Mouse (Mus musculus): ENCODE measurements around the gene Nrp1.

Nrp1 gene

DNA sequence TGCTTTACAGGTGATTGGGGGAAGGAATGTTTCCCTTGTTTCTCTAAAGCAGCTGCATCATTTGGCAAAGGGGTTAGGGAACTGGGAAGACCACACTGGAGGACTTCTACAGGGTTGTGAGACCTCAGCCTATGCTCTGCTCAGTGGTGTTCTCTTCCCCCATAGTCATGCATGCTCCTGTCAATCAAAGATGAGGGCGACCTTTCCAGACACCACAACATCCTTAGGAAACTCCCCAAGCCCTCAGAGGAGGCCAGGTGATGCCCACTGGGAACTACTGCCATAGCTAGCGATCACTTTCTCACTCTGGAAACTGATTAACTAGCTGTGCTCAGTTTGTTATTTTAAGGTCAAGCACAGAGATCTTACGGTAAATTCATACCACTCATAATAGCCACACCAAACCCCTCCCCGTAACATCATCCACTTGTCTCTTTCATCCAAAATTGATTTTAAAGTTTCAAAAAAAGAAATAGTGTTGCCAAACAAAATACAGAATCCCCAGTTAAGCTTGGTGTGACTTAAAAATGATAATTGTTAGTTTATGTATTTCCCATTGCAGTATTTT lies 105.7 kb downstream of the Nrp1 start:
- no peak for DNase-seq (ENCODE audit: low read depth, low spot score)

DNA sequence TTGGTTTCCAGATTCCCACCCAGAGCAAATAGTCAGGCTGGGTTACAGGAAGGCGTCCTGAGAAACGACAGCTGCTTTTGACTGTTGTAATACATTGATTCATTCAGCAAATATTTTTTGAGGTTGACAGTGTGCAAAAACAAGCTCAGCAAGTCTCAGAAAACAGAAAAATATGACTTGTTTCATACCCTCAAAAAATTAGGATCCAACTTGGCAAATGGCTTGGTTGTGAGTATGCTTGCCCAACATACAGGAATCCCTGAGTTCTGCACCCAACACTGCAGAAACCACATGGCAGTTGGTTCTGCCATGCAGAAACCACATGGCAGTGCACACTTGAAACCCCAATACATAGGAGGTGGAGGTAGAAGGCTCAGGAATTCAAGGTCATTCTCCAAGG lies 107.1 kb downstream of the Nrp1 start:
- no peak for DNase-seq (ENCODE audit: low read depth, low spot score)

DNA sequence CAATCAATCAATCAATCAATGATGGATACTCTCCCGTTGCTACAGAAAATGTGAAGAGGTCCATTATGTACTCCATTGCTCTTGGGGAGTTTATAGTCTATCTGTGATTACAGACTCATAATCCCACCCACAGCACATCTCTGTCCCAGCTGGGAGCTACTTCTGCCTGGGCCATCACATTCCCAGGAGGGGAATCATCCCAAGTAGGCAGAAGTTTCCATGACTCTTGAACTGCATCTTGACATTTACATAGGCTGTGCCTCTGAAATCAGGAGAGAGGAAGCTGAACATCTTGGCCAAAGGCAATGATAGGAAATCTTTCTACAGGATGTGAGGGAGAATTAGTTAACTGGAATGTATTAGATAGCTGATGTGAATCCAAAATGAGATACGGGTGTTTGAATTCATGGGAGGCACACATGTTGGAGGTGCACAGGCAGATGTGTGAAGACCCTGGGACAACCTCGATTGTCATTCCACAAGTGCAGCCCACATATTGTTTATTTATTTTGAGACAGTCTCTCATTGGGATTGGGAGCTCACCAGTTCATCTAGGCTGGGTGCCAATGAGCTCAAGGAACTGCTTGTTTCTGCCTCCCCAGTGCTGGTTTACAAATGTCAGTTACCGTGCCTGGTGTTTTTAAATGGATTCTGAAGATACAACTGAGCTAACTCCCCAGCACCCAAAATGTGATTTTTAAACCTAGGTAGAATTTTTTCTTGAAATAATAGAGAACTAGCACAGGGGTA lies 108.5 kb downstream of the Nrp1 start:
- no peak for DNase-seq (ENCODE audit: low read depth, low spot score)

DNA sequence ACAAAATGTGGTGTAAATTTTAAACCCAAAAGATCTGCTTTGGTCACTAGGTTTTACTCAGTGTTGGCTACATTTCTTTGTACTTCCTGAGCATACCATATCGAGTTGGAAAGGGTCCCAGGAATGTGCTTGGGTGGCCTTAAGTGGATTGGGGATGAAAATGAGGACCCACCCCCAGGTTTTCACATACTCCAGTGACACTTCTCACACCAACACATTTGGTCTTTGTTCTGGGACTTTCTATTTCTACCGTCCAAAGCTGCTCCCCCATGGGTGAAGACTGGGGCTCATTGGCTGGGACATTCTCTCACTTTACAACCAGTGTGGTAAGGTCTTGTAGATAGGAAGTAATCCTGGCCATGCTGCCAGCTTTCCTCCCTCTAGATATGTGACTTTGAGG lies 111.7 kb downstream of the Nrp1 start:
- DNase-seq (ENCODE audit: low read depth, low spot score): no peak

DNA sequence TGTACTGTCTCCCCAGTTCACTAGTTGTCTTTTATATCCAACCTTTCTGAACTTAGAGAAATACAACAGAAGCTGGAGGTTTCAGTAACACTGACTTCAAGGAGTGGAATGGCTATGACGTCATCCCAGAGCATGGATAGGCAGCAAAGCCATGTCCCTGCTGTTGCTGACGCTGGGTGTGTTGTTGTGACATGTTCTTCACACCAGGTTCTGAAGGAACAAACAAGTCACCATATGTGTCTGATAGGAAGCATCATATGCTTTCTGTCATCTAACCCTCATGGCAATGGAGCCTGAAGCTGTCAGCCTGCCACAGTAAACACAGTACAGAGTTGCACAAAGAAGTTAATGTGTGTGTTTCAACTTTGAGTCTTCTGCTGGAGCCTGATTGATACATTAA lies 112.8 kb downstream of the Nrp1 start:
- DNase-seq (ENCODE audit: low read depth, low spot score): no peak

DNA sequence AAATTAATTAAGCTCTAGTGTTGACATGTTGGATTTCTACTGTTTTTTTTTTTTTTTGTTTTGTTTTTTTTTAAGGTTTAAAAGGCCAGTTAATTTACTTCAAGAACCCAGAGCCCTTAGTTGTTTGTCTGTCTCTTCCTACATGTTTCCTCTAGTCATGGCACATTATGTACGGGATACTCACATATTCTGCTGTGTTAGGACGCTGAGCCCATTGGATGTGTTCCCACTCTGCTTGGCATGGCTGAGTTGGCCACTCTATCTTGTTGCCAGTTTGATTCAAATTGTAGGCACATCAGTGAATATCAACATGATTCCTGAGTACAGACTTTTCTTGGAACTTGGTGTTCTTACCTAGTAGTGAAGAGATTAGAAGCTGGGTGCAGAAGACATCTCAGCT lies 114.5 kb downstream of the Nrp1 start:
- no peak for DNase-seq (ENCODE audit: low read depth, low spot score)

DNA sequence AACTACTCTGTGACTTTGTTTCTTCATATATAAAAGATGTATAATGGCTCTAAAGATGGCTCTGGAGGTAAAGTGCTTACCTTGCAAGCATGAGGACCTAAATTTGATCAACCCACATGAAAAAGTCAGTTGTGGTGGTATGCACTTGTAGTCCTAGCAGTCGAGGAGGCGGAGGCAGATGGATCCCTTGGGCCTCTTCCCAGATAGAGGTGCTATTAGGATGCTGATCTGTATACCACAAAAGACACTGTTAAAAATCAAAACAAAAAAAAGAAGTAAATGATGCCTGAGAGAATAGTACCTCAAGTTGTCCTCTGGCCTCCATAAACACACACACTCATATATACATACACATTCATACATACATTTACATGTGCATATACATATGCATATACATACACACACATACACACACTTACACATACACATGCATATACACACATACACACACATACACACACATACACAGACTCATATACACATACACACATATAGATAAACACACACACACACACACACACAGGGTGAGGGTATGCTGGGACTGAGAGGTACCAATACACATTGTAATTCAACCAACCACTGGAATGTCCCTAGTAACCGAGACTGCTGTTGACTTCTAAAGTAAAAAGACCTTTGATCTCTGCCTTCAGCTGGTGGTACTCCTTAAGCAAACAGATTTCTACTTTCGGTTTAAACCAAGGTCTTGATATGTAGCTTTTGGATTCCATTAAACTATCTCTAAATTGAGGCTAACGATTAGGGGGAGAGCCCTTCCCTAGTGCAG lies 115.2 kb downstream of the Nrp1 start:
- no peak for DNase-seq (ENCODE audit: low read depth, low spot score)

DNA sequence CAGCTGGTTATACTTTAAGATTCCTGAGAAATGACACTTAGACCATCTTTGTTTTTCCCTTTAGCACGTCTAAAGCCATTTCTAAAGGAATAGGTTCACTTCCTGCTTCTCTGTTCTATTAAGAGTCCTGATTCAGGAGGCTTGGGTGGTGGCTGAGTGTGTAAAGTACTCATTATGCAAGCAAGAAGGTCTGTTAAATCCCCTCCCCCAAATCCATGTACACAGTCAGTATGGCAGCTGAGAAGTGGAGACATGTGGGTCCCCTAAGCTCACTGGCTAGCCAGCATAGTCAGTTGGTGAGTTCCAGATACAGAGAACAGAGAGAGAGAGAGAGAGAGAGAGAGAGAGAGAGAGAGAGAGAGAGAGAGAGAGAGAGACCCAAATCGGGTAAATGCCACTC lies 116.2 kb downstream of the Nrp1 start:
- no peak for DNase-seq (ENCODE audit: low read depth, low spot score)

DNA sequence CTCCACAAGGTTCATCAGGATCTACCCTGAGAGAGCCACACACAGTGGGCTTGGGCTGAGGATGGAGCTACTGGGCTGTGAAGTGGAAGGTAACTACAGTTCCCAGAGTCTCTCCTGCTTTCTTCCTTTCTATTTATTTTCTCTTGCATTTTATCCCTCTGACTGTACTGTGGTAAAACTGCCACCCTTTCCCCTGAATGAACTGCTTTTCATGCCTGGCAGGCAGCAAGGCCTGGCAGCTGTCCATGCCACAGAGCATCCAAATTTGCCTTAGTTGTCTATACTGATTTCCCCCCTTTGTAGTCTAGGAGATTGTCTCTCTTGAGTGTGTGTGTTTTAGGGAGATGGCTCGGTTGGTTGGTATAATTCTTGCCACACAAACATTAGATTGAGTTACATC lies 117.8 kb downstream of the Nrp1 start:
- DNase-seq (ENCODE audit: low read depth, low spot score): no peak

DNA sequence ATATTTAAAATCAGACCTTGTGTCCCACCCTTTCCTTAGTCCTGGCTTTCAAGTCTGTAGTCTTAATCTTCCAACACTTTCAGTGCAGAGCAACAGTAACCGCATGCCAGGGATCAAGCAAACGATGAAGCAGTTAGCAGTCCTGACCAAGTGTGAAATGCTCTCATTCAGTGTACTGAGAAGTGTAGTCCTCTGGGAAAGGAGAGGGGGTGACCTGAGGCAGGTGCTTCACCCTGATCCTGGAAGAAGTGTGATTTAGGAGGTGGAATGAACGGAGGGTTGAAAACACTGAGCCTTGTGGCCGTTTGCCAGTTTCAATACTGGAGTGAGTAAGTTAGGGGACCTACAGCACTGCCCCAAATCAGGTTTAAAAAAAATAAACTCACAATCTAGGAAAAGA lies 119.6 kb downstream of the Nrp1 start:
- no peak for DNase-seq (ENCODE audit: low read depth, low spot score)

DNA sequence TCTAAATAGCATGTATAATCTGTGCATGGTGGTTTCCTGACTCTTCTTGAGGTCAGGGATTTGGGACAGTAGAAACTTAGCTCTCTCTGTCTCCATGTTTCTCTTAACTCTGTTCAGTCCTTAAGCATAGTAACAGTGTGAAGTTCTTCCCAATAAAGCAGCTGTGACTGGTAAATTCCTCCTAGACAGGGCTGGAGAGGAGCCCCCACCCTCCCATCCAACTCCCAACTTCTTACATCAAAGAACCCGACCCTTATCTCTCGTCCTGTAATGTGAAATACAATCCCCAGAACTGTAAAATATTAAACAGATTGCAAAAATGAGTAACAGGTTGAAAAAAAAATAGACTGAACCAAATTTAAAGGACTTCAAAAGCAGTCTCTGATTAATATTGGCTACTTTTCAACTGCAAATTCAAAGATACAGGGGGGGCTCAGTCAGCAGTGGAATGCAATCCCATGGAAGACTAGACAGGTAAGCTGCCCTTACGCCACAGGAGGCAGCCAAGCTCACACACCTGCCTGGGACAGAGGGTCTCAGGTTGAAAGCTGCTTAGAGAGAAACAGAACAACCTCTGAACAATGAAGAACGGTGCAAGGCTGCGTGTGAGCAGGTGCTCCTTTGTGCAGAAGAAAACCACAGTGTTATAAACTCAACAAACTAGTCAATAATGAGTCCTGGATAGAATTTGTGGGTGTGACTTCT lies 121.1 kb downstream of the Nrp1 start:
- no peak for DNase-seq (ENCODE audit: low read depth, low spot score)

DNA sequence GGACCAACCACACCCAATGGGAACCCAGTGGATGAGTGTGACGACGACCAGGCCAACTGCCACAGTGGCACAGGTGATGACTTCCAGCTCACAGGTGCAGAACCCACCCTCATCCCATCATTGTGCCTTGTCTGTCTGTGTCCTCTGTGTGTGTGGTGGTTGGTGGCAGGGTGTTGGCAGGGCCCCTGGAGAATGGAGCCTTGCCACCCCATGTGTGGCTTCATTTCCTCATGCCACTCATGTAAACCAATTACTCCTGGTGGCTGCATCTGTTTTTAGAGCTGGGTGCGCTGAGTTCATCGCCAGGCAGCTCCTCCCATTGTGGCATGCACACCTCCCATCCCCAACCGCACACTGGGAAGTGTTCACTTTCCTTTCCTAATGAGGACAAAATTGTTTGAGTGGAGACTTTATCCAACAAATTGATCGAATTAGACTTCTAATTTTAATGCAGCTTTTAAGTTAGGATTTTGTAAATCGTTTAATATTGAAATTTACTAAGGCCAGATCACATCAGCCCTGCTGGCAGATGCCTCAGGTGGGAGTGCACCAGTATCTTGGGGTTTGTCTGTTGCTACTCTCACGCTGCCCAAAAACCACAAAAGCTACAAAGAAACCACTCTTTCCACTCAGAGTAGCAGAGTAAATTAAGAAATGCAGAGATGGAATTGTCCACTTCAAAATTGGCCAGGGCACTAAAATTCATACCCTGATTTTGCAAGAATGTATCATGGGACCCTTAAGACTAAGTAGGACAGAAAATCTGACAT lies 122.7 kb downstream of the Nrp1 start:
- no peak for DNase-seq (ENCODE audit: low read depth, low spot score)

DNA sequence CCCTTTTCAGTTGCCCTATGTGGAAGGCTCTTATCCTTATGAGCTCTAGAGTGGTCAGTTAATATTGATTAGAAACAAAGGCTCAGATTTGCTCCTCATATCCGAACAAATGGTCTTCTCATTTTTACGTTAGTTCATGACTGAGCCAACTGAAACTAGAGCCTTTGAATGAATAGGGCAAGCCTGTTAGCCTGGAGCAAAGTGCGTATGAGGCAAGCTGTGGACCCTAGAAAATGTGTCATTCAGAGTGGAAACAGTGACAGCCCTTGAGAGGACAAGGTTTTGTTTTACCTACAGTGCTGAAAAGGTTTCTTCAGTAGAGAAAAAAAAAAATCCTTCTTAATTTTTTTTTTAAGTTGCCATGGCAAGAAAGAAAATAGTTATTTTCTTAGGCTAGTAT lies 124.9 kb downstream of the Nrp1 start:
- no peak for DNase-seq (ENCODE audit: low read depth, low spot score)

DNA sequence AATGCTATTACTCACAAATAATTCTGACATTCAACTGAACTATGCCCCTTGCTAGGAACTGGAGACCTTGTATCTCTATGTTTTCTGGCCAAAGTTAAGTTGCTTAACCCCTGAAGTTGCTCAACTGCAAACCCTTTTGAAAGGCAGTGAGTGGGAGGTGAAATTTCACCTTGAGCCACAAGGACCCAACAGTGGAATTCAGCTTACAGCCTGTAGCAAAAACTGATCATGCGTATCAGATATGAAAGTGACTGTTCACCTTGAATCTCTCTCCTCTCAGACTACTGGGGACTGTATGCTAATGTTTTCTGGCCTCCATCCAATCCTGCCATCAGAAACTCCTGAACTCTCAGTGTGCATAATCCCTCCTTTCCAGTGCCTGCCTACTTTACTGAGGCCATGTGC lies 126.3 kb downstream of the Nrp1 start:
- no peak for DNase-seq (ENCODE audit: low read depth, low spot score)

DNA sequence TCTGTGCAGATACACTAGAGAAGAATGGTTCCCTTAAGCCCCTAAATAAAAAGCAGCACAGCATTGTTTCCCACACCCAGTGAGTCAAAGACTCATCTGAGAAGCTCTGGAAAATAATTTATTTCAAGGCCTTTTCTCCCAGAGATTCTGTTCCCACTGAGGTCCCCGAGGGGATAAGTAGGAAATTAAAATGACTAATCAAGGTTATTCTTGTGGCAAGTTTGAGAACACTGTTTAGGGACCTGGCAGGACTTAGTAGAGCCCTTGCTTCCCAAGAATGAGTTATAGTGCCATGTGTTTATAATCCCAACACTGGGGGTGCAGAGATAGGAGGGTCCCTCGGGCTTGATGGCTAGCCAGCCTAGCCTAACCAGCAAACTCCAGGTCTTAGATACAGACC lies 127.6 kb downstream of the Nrp1 start:
- no peak for DNase-seq (ENCODE audit: low read depth, low spot score)

DNA sequence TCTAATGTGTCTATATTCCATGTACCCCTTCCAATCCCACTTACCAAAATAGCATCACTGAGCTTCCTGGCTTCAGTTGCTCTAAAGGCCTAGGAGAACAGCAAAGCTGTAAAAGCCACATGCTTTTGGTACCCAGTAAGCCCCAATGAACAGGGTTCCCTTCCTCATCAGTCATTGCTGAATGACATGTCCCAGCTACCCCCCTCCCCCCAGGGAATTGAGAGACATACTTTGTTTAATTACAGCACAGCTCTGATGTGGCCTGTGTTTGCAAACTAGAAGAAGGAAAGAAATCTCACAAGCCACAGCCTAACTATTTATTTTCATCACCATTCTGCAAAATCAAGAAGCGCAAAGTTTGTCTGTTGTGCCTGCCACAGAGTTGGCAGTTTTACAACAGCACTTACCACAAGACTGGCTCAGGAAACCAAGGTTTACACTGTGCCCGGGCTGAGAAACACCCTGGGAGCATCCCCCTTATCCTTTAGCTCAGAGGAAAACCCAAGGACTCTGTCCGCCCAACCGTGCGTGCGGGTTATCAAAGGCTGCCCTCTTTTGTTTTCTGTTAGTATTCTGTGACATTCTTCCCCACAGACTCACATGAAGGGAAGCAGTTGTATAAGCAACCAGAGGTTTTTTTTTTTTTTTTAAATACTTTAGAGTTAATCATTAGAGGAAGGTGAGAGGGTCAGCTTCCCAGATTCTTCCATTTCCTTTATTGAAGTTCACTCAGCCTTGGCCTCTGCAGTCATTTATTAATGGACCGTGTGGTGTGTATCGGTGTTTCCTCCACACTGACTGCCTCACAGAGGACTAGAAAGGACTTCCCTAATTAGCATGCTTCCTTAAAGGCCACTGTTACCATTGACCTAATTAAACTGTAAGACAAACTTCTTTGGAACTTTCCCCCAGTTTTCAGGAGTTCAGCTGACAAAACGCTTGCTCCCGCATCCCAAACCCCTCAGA lies 129.8 kb downstream of the Nrp1 start:
- DNase-seq (ENCODE audit: low read depth, low spot score): no peak

DNA sequence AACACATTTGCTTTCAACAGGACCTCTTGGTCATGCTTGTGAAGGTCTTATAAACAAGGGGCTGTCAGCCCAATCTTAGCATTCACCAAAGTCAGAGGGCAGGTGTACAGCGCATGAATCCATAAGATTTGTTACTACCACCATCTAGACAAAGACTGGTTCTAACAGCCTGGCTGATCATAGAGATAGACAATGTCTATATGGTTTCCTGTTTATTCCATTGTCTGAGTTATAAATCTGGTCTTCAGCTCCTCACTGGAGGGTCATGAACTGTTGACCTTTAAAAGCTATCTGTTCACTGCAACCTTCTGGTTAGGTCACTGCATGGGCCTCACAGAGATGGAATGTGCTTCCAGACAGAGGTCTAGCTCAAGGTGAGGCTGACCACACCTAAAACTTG lies 130.9 kb downstream of the Nrp1 start:
- DNase-seq (ENCODE audit: low read depth, low spot score): no peak

DNA sequence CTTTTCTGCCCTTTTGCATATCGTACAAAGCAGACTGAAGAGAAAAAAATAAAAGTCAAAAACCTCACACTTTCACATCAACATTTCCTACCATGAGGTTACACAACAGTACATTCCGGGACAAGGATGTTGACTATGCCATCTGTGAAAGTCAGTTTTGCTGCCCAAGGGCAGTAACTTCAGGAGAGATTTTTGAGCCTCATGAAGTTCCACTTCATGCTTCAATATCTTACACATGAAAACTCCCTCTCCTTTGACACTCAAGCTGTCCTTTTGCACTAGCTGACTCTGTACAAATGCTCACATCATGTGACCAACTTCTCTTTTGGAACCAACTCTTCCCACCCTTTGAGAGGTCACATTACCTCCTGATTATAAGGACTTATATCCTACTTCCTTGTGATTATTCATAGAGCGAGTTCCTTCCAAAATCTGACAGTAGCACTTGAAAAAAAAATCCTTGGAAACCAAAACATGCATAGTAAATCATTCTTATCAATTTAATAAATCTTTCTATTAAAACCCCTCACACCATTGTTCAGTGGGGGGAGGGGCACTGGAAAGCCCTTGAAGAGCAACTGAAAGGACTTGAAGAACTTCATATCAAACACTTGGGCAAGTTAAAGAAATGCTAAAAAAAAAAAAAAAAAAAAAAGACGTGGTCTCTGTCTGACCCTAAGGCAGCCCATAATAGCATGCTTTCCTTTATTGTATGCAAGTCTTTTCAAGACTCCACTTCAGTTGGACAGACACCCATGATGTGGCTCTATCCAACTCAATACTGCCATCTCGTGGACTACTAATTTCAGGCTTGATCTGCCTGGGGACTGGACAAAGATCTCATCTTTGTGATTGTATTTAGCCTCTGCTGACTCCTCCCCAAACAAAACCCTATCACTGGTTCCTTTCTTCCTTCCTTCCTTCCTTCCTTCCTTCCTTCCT lies 133.0 kb downstream of the Nrp1 start:
- DNase-seq (ENCODE audit: low read depth, low spot score): peak; percentile 33

DNA sequence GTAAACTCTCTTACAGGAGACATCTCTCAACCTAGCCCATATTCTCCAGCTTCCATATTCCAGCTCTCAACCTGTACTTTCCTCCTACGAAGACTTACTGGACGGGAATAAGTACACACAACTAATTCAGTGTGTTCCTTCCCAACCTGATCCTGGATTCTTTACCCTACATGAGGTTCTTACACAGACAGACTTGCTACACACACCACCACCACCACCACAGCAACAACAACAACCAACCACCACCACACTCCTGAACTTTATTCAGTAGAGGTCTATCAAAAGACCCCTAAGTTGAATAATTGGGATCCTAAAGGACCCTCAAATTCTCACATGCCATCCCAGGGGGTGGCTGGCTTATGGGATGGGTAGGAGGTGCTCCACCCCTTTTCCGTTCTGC lies 135.4 kb downstream of the Nrp1 start:
- DNase-seq (ENCODE audit: low read depth, low spot score): no peak
